Mouse (Mus musculus): ENCODE data around the gene Prdm2. TPM values are rescaled to one million over a fixed set of nuclear protein-coding genes. Genes with fewer than 3 reads are reported as not detected.

Gene Prdm2
- polyA plus RNA-seq, 1 experiment from 2014 or later: 11.0 TPM

- WGBS: 38% methylated on average over 12 of the region's 12 CpGs
- Histone ChIP-seq H3K36me3 (ENCODE audit: control insufficient read depth, insufficient read depth, low read length) (no peaks in the 10 kb centered on the region), H3K9ac (ENCODE audit: low read length) (no peak overlapping the region), H3K27ac (ENCODE audit: low read length) (no peak overlapping the region), H3K4me2 (ENCODE audit: low read depth, low read length) (no peak overlapping the region), H3K4me3 (ENCODE audit: low read length) (no peak overlapping the region), H3K4me1 (replicated peaks; ENCODE audit: control insufficient read depth, insufficient read depth, low read length) (no peaks in the 10 kb centered on the region), H3K27me3 (ENCODE audit: control insufficient read depth, insufficient read depth, low read depth, low read length) (no peaks in the 10 kb centered on the region), H3K9me3 (ENCODE audit: control insufficient read depth, low read length) (0 out of 2 replicates have a peak, but pooled peaks cover 2% of the 10 kb centered on the region)
- no peak for ATAC-seq (ENCODE audit: low read depth)
Observed at GRCm38 (mm10) chr4:143092082-143092701, 120.6 kb downstream of the Prdm2 start.

DNA sequence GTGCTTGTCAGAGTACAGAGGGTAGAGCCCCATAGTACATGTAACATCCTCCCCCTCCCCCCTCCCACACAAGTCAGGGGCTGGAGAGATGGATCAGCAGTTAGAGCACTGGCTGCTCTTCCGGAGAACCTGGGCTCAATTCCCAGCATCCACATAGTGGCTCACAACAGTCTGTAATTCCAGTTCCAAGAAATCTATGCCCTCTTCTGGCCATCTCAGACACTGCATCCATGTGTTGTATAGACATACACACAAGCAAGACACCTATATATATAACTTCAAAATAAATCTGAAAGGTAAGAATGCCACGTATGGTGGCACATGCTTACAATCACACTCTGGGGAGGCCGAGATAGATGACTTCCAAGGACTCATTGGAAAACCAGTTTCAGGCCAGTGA lies 122.2 kb downstream of the Prdm2 start:
- WGBS: 97% methylated on average over 3 of the region's 3 CpGs
- no peak for ATAC-seq (ENCODE audit: low read depth)
- H3K9ac ChIP-seq (ENCODE audit: low read length): no peak overlapping the region

DNA sequence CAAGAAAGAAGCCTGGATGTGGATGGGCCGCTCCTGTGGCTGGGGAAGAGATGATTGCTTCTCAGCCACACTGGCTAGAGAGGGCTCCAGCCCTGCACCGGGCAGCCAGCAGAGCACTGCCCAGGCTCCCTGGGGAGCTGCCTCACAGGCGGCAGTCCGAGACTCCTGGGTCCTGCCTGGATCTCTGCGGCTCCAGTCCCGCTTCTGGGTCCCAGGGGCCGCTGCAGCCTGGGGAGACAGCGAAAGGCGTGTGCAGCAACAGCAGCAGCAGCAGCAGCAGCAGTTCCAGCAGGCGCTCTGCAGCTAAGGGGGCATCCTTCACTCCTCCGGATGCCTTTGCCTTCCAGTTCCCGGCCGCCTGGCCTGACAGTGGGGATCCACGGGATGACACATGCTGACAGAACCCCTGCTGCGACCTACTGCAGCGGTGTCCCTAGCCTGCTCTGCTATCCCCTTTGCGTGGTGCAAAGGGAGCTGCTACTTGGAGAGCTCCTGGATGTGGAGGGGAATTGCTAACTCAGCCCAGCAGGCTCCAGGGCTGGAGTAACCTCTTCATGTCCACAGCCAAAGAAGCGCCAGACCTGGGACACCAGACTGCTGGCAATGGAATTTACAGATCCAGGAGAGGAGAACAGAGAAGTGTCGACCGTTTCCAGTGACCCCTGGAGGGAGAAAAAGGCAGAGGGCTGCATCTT lies 138.6 kb downstream of the Prdm2 start:
- Histone ChIP-seq H3K4me3 (ENCODE audit: low read length) (peak overlapping the region; percentile 19; the same call in 1 of the 2 replicates), H3K9ac (ENCODE audit: low read length) (peak overlapping the region; percentile 43; the same call in 1 of the 2 replicates)

More for the DNA sequence above, 122.2 kb downstream of the Prdm2 start:
- Histone ChIP-seq H3K9me3 (ENCODE audit: control insufficient read depth, low read length) (0 out of 2 replicates have a peak, but pooled peaks cover 2% of the 10 kb centered on the region), H3K4me3 (ENCODE audit: low read length) (no peak overlapping the region), H3K27me3 (ENCODE audit: control insufficient read depth, insufficient read depth, low read depth, low read length) (no peaks in the 10 kb centered on the region), H3K27ac (ENCODE audit: low read length) (no peak overlapping the region), H3K4me2 (ENCODE audit: low read depth, low read length) (no peak overlapping the region), H3K36me3 (ENCODE audit: control insufficient read depth, insufficient read depth, low read length) (no peaks in the 10 kb centered on the region), H3K4me1 (replicated peaks; ENCODE audit: control insufficient read depth, insufficient read depth, low read length) (no peaks in the 10 kb centered on the region)

DNA sequence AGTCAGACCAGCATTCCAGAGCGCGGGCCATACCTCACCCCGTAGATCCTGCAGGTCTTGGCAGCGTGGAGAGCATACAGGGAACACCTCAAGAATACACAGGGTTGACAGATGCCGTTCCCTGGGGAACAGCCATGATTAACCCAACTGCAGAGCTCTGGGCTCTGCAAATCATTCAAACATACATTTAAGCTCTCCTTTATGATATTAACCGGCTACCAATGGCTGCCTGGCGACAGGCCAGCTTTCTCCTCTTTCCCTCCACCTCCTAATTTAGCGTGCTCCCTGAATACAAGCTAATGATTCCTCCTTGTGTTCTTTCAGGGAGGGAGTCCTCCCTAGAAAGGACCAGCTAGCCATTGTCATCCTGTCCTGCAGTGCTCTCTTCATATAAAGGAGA lies 141.0 kb downstream of the Prdm2 start:
- Histone ChIP-seq H3K27ac (ENCODE audit: low read length) (no peak overlapping the region), H3K27me3 (ENCODE audit: control insufficient read depth, insufficient read depth, low read depth, low read length) (peaks cover 2% of the 10 kb centered on the region; the same call in 1 of the 2 replicates), H3K36me3 (ENCODE audit: control insufficient read depth, insufficient read depth, low read length) (no peaks in the 10 kb centered on the region), H3K9me3 (ENCODE audit: control insufficient read depth, low read length) (no peaks in the 10 kb centered on the region), H3K4me1 (replicated peaks; ENCODE audit: control insufficient read depth, insufficient read depth, low read length) (no peaks in the 10 kb centered on the region), H3K4me2 (ENCODE audit: low read depth, low read length) (no peak overlapping the region), H3K9ac (ENCODE audit: low read length) (no peak overlapping the region), H3K4me3 (ENCODE audit: low read length) (no peak overlapping the region)
- ATAC-seq (ENCODE audit: low read depth): no peak
- 37% methylated on average over 8 of the region's 8 CpGs for WGBS

More for the DNA sequence above, 138.6 kb downstream of the Prdm2 start:
- Histone ChIP-seq H3K36me3 (ENCODE audit: control insufficient read depth, insufficient read depth, low read length) (no peaks in the 10 kb centered on the region), H3K4me1 (replicated peaks; ENCODE audit: control insufficient read depth, insufficient read depth, low read length) (no peaks in the 10 kb centered on the region), H3K27ac (ENCODE audit: low read length) (no peak overlapping the region), H3K9me3 (ENCODE audit: control insufficient read depth, low read length) (no peaks in the 10 kb centered on the region), H3K27me3 (ENCODE audit: control insufficient read depth, insufficient read depth, low read depth, low read length) (peaks cover 2% of the 10 kb centered on the region; the same call in 1 of the 2 replicates), H3K4me2 (ENCODE audit: low read depth, low read length) (peak overlapping the region; percentile 46)
- WGBS: 3% methylated on average over 20 of the region's 20 CpGs
- 0 out of 2 replicates have a peak, but pooled peaks have one; percentile 10 for ATAC-seq (ENCODE audit: low read depth)

GRCm38 (mm10) chr4:143067006-143067405 lies 145.8 kb downstream of the Prdm2 start:
- Histone ChIP-seq H3K4me3 (ENCODE audit: low read length) (no peak overlapping the region), H3K4me2 (ENCODE audit: low read depth, low read length) (no peak overlapping the region), H3K9me3 (ENCODE audit: control insufficient read depth, low read length) (no peaks in the 10 kb centered on the region), H3K4me1 (replicated peaks; ENCODE audit: control insufficient read depth, insufficient read depth, low read length) (no peaks in the 10 kb centered on the region), H3K9ac (ENCODE audit: low read length) (no peak overlapping the region), H3K27ac (ENCODE audit: low read length) (no peak overlapping the region), H3K36me3 (ENCODE audit: control insufficient read depth, insufficient read depth, low read length) (no peaks in the 10 kb centered on the region), H3K27me3 (ENCODE audit: control insufficient read depth, insufficient read depth, low read depth, low read length) (no peaks in the 10 kb centered on the region)
- WGBS: 86% methylated on average over 9 of the region's 9 CpGs
- ATAC-seq (ENCODE audit: low read depth): no peak

DNA sequence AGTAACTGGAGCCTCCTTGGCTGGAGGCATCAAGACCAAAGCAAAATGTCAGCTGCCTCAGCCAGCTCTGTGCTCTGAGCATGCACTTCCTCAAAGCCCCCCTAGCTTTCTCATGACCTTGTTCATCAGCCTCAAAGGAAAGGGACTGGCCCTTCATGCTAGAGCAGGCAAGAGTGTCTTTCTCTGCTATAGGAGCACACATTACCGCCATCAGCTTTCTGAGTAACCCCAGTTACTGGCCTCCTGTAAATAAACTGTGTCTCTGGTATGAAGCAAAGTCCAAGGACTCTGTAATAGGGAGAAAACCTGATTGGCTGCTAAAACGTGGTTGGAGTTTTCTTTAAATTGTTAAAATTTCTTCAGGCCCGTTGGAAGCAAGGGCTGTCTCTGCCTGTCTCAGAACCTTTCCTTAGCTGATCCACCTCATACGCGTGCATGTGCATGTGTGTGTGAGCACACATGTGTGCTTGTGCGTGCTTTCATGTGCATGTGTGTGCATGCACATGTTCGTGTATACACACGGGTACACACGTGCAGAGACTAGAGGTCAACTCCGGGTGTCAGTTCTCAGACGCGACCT lies 153.9 kb downstream of the Prdm2 start:
- Histone ChIP-seq H3K4me2 (ENCODE audit: low read depth, low read length) (no peak overlapping the region), H3K27ac (ENCODE audit: low read length) (no peak overlapping the region), H3K4me1 (replicated peaks; ENCODE audit: control insufficient read depth, insufficient read depth, low read length) (no peaks in the 10 kb centered on the region), H3K27me3 (ENCODE audit: control insufficient read depth, insufficient read depth, low read depth, low read length) (no peaks in the 10 kb centered on the region), H3K4me3 (ENCODE audit: low read length) (no peak overlapping the region), H3K9ac (ENCODE audit: low read length) (no peak overlapping the region), H3K36me3 (ENCODE audit: control insufficient read depth, insufficient read depth, low read length) (no peaks in the 10 kb centered on the region), H3K9me3 (ENCODE audit: control insufficient read depth, low read length) (no peaks in the 10 kb centered on the region)
- WGBS: 82% methylated on average over 12 of the region's 12 CpGs
- ATAC-seq (ENCODE audit: low read depth): no peak

Small RNA genes within 50 kb of the gene (microRNA-seq; reads per million reads assigned to microRNA genes)
- gene Mir7021: 2.0 reads per million, percentile 3 among the genes with 10 or more reads in this experiment

Other genes with a start within 250 kb of the Prdm2 start
- gene Pdpn, start 86.6 kb upstream of the Prdm2 start, polyA plus RNA-seq (2015; fragmentation: Nextera tagmentation; extraction: Ambion mirVana): 58.2 and 67.6 TPM in 2 replicates
- gene Lrrc38, start 136.8 kb upstream of the Prdm2 start, polyA plus RNA-seq (2015; fragmentation: Nextera tagmentation; extraction: Ambion mirVana): 0.16 TPM in 1 of 2 replicates, not detected in the other
- gene Pramel1, start 181.4 kb upstream of the Prdm2 start, polyA plus RNA-seq (2015; fragmentation: Nextera tagmentation; extraction: Ambion mirVana): not detected in 2 replicates
- 19.2 and 20.1 TPM in 2 replicates for gene Pramef8, start 199.4 kb upstream of the Prdm2 start, polyA plus RNA-seq (2015; fragmentation: Nextera tagmentation; extraction: Ambion mirVana)
- gene Oog4, start 237.3 kb upstream of the Prdm2 start, polyA plus RNA-seq (2015; fragmentation: Nextera tagmentation; extraction: Ambion mirVana): not detected in 2 replicates